Mouse (Mus musculus) activated CD4-positive, CD25-positive, alpha-beta regulatory T cell, adult 9 weeks (primary cell): ENCODE data around the gene Parva. TPM values are rescaled to one million over a fixed set of nuclear protein-coding genes. Genes with fewer than 3 reads are reported as not detected.

ENCODE experiments used
- polyA plus RNA-seq: library from polyadenylated mRNA; unstranded; fragments of 100-300 nt; shearing (Covaris generic); gene quantifications from one replicate; pipeline ENCODE4 v1.2.1, GENCODE M21; 2017

The Parva gene
- not detected for polyA plus RNA-seq

DNA sequence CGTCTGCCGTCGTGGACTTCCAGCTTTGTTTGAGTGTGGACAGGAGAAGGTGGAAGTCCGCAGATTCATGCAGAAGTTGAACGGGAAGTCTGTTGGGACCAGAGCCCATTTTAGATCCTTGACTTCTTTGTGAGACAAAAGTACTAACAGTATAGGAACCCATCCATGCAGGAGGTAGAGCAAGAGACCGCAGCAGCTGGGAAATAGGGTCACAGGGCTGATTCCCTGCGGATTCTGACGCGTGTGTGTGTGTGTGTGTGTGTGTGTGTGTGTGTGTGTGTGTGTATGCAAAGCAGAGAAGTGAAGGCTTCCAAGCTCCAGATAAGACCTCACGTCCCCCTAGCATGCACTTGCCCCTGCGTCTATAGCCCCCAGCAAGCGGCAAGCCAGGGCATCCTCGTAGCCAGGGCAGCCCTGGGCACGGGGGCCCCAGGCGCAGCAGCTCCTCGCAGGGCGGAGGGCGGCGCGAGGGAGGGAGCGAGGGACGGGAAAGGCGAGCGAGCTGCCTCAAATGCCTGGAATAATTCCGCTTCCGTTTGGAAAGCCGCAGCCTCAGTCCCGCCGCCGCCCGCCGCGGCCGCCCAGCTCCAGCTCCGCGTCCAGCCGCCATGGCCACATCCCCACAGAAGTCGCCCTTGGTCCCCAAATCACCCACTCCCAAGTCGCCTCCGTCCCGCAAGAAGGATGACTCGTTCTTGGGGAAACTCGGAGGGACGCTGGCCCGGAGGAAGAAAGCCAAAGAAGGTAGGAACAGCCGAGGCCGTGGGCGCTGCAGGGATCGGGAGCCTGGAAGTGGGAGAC, at the start of gene Parva:
TSS of gene Parva (plus strand) at position 149 of the 801 bp plus-strand sequence.

Other genes with a start within 250 kb of the Parva start
- 3.3 TPM for gene Mical2, start 201.6 kb upstream of the Parva start, polyA plus RNA-seq